Mouse (Mus musculus) embryonic facial prominence, embryonic 11.5 days (tissue): ENCODE measurements around the gene Dusp14. TPM values are rescaled to one million over a fixed set of nuclear protein-coding genes. Genes with fewer than 3 reads are reported as not detected.

ENCODE experiments used
- ATAC-seq: fragments of 200-750 bp; cut with Nextera tagmentation; replicated peaks from 2 replicates; pipeline ENCODE4 v1.8.0; 2017; ENCODE audit warnings: low read depth; ENCODE audit not compliant: insufficient number of reproducible peaks, low FRiP score, low TSS enrichment
- DNase-seq: peaks from one replicate; pipeline ENCODE4 v3.0.0-alpha.2; 2015; ENCODE audit warnings: low spot score
- H3K27ac ChIP-seq: fragments of 300-500 bp; sonication (generic); replicated peaks from 2 replicates; pipeline ENCODE4 v1.5.1; 2014; ENCODE audit warnings: mild to moderate bottlenecking, low read depth, low read length, control low read depth
- H3K27me3 ChIP-seq: fragments of 300-500 bp; sonication (generic); 2 replicates; pipeline ENCODE4 v1.6.1; 2014; ENCODE audit warnings: mild to moderate bottlenecking, low read length, moderate library complexity, mixed read lengths; ENCODE audit not compliant: control insufficient read depth, insufficient read depth
- H3K36me3 ChIP-seq: fragments of 300-500 bp; sonication (generic); replicated peaks from 2 replicates; pipeline ENCODE4 v1.6.1; 2014; ENCODE audit warnings: low read depth, mild to moderate bottlenecking, low read length, moderate library complexity, mixed read lengths; ENCODE audit not compliant: control insufficient read depth, insufficient read depth
- H3K4me1 ChIP-seq: fragments of 300-500 bp; sonication (generic); 2 replicates; pipeline ENCODE4 v1.6.1; 2014; ENCODE audit warnings: low read length, mixed read lengths; ENCODE audit not compliant: control insufficient read depth, insufficient read depth
- H3K4me2 ChIP-seq: fragments of 300-500 bp; sonication (generic); 2 replicates; pipeline ENCODE4 v1.6.1; 2014; ENCODE audit warnings: low read depth, mild to moderate bottlenecking, control low read depth, low read length, moderate library complexity
- H3K4me3 ChIP-seq: fragments of 300-500 bp; sonication (generic); 2 replicates; pipeline ENCODE4 v1.5.1; 2014; ENCODE audit warnings: low read depth, low read length, control low read depth
- H3K9ac ChIP-seq: fragments of 300-500 bp; sonication (generic); replicated peaks from 2 replicates; pipeline ENCODE4 v1.6.1; 2014; ENCODE audit warnings: mild to moderate bottlenecking, control low read depth, low read length
- H3K9me3 ChIP-seq: fragments of 300-500 bp; sonication (generic); replicated peaks from 2 replicates; pipeline ENCODE4 v1.6.1; 2016; ENCODE audit warnings: mild to moderate bottlenecking, low read length, inconsistent platforms, mixed read lengths; ENCODE audit not compliant: control insufficient read depth
- WGBS: fragments of 180-500 bp; shearing (Covaris S2); extraction: QIAGEN DNeasy Blood & Tissue Kit; methylation state at CpG from one replicate; pipeline ENCODE4 v1.1.7; 2014; 5-methylcytosine and 5-hydroxymethylcytosine counted together
- polyA plus RNA-seq: library from polyadenylated mRNA; unstranded; fragments of >200 nt; fragmentation: Nextera tagmentation; extraction: Ambion mirVana; gene quantifications from 2 replicates; pipeline ENCODE4 v1.2.1, GENCODE M21; 2014

Dusp14 gene
- polyA plus RNA-seq, 1 experiment from 2014 or later: 12.2 TPM

DNA sequence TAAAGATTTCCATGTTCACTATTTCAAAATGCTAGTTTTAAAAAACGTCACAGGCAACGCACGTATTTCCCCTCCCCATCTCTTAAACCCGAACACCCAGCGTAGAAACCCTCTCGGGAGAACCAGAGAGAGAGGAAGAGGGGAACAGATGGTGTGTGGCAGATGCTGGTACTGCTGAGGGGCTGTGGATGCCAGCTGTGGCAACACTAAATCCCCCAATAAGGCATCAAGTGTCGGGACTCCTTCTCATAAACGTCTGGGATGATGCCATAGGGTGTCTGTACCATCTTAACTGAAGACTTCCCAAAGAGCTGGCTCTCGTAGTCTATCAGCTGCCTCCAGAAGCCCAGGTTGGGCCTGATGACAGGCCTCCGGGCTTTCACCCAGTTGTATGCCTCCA is 20.6 kb downstream of the Dusp14 start:
- H3K36me3 ChIP-seq: no peaks in the 10 kb centered on the region
- no peak overlapping the region for H3K9ac ChIP-seq
- 72% methylated on average over 10 of the region's 10 CpGs for WGBS
- no peak overlapping the region for H3K4me2 ChIP-seq
- no peak overlapping the region for H3K27ac ChIP-seq
- no peaks in the 10 kb centered on the region for H3K4me1 ChIP-seq
- DNase-seq: no peak
- ATAC-seq: peak; percentile 44; the same call in 1 of the 2 replicates
- no peak overlapping the region for H3K4me3 ChIP-seq
- H3K27me3 ChIP-seq: no peaks in the 10 kb centered on the region
- H3K9me3 ChIP-seq: no peaks in the 10 kb centered on the region

DNA sequence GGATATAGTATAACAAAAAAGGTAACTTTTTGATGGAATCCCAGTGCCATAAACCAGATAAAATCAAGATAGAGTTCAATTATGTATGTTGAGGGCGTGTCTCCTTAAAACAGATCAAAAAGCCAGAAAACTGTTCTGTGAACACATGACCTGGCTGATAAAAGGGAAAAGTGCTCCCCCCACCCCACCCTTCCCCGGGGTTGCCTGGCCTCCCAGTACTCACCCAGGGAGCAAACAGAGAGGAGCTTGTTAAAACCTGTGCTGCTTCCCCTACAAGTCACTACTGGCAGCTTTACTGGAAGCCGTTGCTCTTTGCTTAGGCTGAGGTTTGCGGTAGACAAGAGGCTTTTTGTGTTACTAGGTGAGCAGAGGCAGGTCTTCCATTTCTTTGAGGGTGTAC is 21.8 kb downstream of the Dusp14 start:
- H3K27me3 ChIP-seq: no peaks in the 10 kb centered on the region
- no peak overlapping the region for H3K4me3 ChIP-seq
- H3K4me1 ChIP-seq: no peaks in the 10 kb centered on the region
- H3K4me2 ChIP-seq: no peak overlapping the region
- no peak overlapping the region for H3K9ac ChIP-seq
- WGBS: 46% methylated on average over 4 of the region's 4 CpGs
- no peaks in the 10 kb centered on the region for H3K36me3 ChIP-seq
- DNase-seq (peak; percentile 9), ATAC-seq (no peak)
- no peaks in the 10 kb centered on the region for H3K9me3 ChIP-seq
- H3K27ac ChIP-seq: no peak overlapping the region

DNA sequence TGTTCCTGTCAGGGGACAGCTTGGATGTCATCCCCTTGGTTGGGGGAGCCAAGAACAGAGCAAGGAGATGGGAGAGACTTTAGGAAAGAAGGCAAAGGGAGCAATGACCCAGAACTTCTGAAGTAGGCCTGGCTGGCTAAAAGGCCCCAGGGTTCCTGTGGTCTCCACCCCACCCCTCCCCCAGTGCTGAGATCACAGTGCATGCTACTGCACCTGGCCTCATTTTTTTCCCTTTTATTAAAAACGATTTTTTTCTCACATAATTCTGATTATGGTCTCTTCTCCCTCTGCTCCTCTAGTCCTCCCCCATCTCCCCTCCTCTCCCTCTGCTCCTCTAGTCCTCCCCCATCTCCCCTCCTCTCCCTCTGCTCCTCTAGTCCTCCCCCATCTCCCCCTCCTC is 24.1 kb downstream of the Dusp14 start:
- ATAC-seq: no peak
- no peak overlapping the region for H3K27ac ChIP-seq
- 38% methylated on average over 1 of the region's 1 CpGs for WGBS
- no peaks in the 10 kb centered on the region for H3K4me1 ChIP-seq
- H3K27me3 ChIP-seq: no peaks in the 10 kb centered on the region
- no peak overlapping the region for H3K4me2 ChIP-seq
- no peak overlapping the region for H3K4me3 ChIP-seq
- H3K9me3 ChIP-seq: no peaks in the 10 kb centered on the region
- no peaks in the 10 kb centered on the region for H3K36me3 ChIP-seq
- no peak for DNase-seq
- H3K9ac ChIP-seq: no peak overlapping the region

DNA sequence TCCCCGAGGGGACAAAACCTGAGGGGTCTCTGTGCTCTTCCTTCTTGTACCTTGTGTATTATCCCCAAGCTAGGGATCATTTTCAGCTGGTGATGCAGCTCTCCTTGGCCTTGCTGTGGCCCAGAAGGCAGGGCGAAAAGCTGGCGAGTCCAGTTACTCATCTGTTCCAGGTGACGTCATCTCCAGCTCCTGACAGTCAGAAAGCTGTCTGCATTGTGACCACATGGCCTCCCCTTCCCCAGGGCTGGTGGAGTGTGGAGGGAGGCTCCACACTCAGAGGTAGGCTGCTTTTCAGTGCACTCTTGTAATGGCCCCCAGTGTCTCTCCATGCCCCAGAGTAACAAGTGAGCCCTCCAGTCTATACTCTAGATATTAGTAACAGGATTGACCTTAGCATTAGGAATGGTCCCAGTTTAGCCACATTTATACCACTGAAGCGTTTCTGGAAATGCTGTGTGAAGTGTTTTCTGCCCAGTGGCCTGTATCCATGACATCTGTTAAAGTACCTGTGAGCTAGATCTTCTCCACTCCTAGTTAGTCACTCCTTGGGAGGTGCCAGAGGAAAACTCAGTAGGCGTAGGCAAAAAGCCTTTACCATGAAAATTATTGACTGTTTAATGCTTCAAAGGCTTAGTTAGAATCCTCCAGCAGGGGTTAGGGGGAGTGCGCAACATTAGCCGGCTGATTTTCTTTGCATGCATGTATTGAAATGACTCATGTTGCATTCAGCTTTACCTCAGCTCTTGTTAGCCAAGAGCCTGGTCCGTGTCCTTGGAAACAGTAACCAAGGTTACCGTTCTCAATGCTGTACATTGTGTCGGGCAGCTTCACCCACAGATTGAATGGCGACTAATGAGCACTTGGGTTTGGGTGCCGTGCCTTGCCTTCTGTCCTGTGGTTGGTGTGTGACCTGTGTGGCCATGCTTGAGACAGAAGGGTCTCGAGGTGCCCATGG is 26.0 kb downstream of the Dusp14 start:
- Histone ChIP-seq H3K27me3 (no peaks in the 10 kb centered on the region), H3K9me3 (no peaks in the 10 kb centered on the region), H3K36me3 (no peaks in the 10 kb centered on the region), H3K4me3 (no peak overlapping the region), H3K27ac (0 out of 2 replicates have a peak overlapping the region, but pooled peaks have one; percentile 28), H3K4me1 (no peaks in the 10 kb centered on the region), H3K9ac (no peak overlapping the region), H3K4me2 (no peak overlapping the region)
- peak; percentile 79 for DNase-seq
- peak; percentile 85 for ATAC-seq
- WGBS: 47% methylated on average over 14 of the region's 14 CpGs

DNA sequence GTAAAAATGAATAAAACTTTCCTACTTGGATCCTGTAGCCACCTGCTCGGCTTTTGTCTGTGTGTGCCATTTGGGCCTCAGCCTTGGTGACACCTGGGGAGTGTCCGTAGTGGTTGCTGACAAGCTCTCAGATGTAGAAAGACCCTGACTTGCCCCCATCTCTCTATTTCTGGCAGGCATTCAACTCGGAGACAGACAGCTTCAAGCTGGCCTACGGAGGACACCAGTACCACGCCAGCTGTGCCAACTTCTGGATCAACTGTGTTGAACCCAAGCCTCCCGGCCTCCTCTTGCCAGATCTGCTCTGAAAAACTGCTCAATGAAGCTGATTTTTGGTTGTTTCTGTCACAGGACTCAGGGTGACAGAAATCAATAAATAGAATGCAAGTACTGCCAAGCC is 28.4 kb downstream of the Dusp14 start:
- WGBS: 78% methylated on average over 6 of the region's 6 CpGs
- no peaks in the 10 kb centered on the region for H3K27me3 ChIP-seq
- no peak for ATAC-seq

DNA sequence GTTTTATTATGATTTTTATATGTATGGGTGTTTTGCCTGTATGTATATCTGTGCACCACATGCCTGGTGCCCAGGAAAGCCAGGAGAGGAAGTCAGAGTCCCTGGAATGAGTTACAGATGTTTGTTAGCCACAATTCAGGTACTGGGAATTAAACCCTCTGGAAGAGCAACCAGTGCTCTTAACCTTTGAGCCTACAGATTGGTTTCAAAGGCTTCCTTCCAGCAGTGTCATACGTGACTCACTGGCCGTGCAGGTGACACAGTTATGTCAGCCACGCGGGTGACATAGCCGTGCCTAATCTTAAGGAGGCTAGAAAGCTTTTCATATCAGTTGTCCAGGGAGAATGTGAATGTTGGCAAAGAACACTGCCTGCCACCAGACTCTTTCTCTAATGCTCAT is 35.4 kb downstream of the Dusp14 start:
- DNase-seq (no peak), ATAC-seq (no peak)
- Histone ChIP-seq H3K9me3 (no peaks in the 10 kb centered on the region), H3K4me2 (no peak overlapping the region), H3K27ac (no peak overlapping the region), H3K9ac (no peak overlapping the region), H3K36me3 (no peaks in the 10 kb centered on the region), H3K4me3 (no peak overlapping the region), H3K27me3 (no peaks in the 10 kb centered on the region), H3K4me1 (no peaks in the 10 kb centered on the region)
- 55% methylated on average over 5 of the region's 5 CpGs for WGBS

More for the DNA sequence above, 28.4 kb downstream of the Dusp14 start:
- H3K27ac ChIP-seq: no peak overlapping the region
- no peak overlapping the region for H3K4me2 ChIP-seq
- H3K9ac ChIP-seq: no peak overlapping the region
- H3K36me3 ChIP-seq: no peaks in the 10 kb centered on the region
- no peak overlapping the region for H3K4me3 ChIP-seq
- DNase-seq: no peak
- no peaks in the 10 kb centered on the region for H3K9me3 ChIP-seq
- no peaks in the 10 kb centered on the region for H3K4me1 ChIP-seq

DNA sequence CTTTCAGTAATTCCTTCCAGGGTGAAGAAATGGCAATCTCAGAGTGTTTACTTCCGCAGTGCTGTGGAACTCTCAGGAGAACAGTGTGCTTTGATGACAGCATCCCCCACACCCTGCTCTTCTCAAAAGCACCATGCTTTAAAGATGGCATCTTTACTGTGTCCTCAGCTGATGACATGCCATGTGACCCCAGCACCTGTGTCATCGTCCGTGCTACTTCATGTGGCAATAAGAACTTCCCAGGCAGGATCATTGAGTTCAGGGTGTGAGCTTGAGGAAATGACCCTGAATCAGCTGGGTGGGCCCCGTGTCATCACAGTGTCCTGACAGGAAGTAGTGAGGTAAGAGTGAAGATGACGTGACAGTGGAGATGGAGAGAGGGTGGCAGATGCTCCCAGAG is 36.5 kb downstream of the Dusp14 start:
- Histone ChIP-seq H3K4me2 (no peak overlapping the region), H3K36me3 (no peaks in the 10 kb centered on the region), H3K9me3 (no peaks in the 10 kb centered on the region), H3K9ac (no peak overlapping the region), H3K27me3 (no peaks in the 10 kb centered on the region), H3K27ac (no peak overlapping the region), H3K4me3 (no peak overlapping the region), H3K4me1 (no peaks in the 10 kb centered on the region)
- WGBS: 76% methylated on average over 5 of the region's 5 CpGs
- ATAC-seq (no peak), DNase-seq (no peak)

DNA sequence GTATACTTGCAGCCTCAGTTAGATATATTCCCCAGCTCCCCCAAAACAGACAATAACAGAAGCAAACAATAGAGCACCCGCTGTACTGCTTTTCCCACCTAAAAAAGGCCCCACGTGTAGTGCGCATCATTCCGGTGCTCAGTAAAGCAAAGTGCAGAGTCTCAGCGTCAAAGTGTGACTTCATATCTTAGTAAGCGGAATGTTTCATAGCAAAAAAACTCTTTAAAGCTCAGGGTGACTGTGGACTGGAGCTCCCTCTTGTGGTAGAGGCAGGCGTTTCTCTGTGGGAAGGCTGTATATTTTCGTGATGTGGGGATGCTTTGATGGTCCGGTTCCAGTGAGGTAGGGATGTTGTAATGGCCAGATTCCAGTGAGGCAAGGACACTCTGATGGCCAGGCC is 37.1 kb downstream of the Dusp14 start:
- H3K36me3 ChIP-seq: no peaks in the 10 kb centered on the region
- no peak overlapping the region for H3K4me3 ChIP-seq
- ATAC-seq: no peak

More for the DNA sequence above, 37.1 kb downstream of the Dusp14 start:
- Histone ChIP-seq H3K4me2 (no peak overlapping the region), H3K27ac (no peak overlapping the region), H3K4me1 (no peaks in the 10 kb centered on the region), H3K9ac (no peak overlapping the region), H3K27me3 (no peaks in the 10 kb centered on the region), H3K9me3 (no peaks in the 10 kb centered on the region)
- WGBS: 55% methylated on average over 9 of the region's 9 CpGs
- DNase-seq: peak; percentile 60
